Mouse (Mus musculus) lung, postnatal 0 days (tissue): Measurements from ENCODE around the gene Tmed10.

Experiments used
- CTCF ChIP-seq: IDR thresholded peaks from 2 replicates; pipeline ENCODE4 v1.5.1; 2016; ENCODE audit warnings: antibody characterized with exemption, mild to moderate bottlenecking
- EP300 ChIP-seq: IDR thresholded peaks from 2 replicates; pipeline ENCODE4 v1.6.1; 2016; ENCODE audit warnings: antibody characterized with exemption, mild to moderate bottlenecking, control low read depth

- TF ChIP-seq CTCF: no peak
- no peak for TF ChIP-seq EP300
Observed at GRCm38 (mm10) chr12:85298127-85298834, 76.4 kb downstream of the Tmed10 start.
